Mouse (Mus musculus) testis, adult 2 months (tissue): ENCODE results near the gene Atp13a4.

Experiments used
- CTCF ChIP-seq: fragments of 200-500 bp; IDR thresholded peaks from 2 replicates; pipeline ENCODE4 v1.5.1; 2012; ENCODE audit warnings: low read depth, mild to moderate bottlenecking, inconsistent platforms, low read length, moderate library complexity; ENCODE audit not compliant: control insufficient read depth, insufficient read depth, insufficient replicate concordance
- POLR2A ChIP-seq: fragments of 200-500 bp; IDR thresholded peaks from 2 replicates; pipeline ENCODE4 v1.6.1; 2012; ENCODE audit warnings: low read depth, mild to moderate bottlenecking, inconsistent platforms, low read length, moderate library complexity; ENCODE audit not compliant: control insufficient read depth

DNA sequence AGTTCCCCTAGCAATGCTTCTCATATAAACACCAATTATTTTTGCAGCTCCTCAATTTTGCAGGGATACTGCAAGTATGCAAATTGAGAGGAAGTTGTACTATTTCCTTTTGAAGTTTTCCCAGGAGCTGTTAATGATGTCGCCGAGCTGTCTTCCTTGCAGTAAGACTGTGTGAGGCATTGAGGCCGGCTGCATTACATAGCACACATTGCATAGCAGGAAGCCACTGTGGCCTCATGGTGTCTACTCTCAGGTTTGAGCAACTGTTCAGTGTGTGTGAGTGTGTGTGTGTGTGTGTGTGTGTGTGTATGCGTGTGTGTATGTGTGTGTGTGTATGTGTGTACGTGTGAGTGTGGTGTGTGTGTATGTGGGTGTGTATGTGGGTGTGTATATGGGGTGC is 106.6 kb downstream of the Atp13a4 start:
- no peak for TF ChIP-seq CTCF
- TF ChIP-seq POLR2A, result no peak
